Mouse (Mus musculus): ENCODE results near the gene Aatf. TPM values are rescaled to one million over a fixed set of nuclear protein-coding genes. Genes with fewer than 3 reads are reported as not detected.
"Not testable (repeated sequence)": the region's sequence is repeated elsewhere in the genome, so short reads cannot be mapped to it uniquely, and the experiment has no call there.

Aatf gene
- polyA plus RNA-seq, 1 experiment from 2014 or later, result 28.2 TPM

GRCm38 (mm10) chr11:84410383-84410782 lies 102.9 kb downstream of the Aatf start:
- no peaks in the 10 kb centered on the region for H3K27me3 ChIP-seq (ENCODE audit: control insufficient read depth, insufficient read depth, low read length)
- H3K27ac ChIP-seq (ENCODE audit: low read depth, low read length), result no peak overlapping the region
- peaks cover 12% of the 10 kb centered on the region for H3K4me1 ChIP-seq (ENCODE audit: control insufficient read depth, insufficient read depth, low read length)
- ATAC-seq (replicated peaks; ENCODE audit: insufficient number of reproducible peaks, low FRiP score, low TSS enrichment), result no peak
- H3K4me2 ChIP-seq, result no peak overlapping the region
- no peak overlapping the region for H3K9ac ChIP-seq (ENCODE audit: low read depth, low read length)
- 64% methylated on average over 4 of the region's 4 CpGs for WGBS (ENCODE audit: insufficient replicate concordance)
- H3K36me3 ChIP-seq (ENCODE audit: control insufficient read depth, insufficient read depth, low read length), result no peaks in the 10 kb centered on the region
- peaks cover 7% of the 10 kb centered on the region for H3K9me3 ChIP-seq (replicated peaks; ENCODE audit: control insufficient read depth, low read length)
- H3K4me3 ChIP-seq (ENCODE audit: low read depth, low read length), result no peak overlapping the region

- no peak overlapping the region for H3K4me2 ChIP-seq
- no peaks in the 10 kb centered on the region for H3K27me3 ChIP-seq (ENCODE audit: control insufficient read depth, insufficient read depth, low read length)
- peaks cover 12% of the 10 kb centered on the region for H3K4me1 ChIP-seq (ENCODE audit: control insufficient read depth, insufficient read depth, low read length)
- no peak for ATAC-seq (replicated peaks; ENCODE audit: insufficient number of reproducible peaks, low FRiP score, low TSS enrichment)
- 91% methylated on average over 4 of the region's 4 CpGs for WGBS (ENCODE audit: insufficient replicate concordance)
- peaks cover 7% of the 10 kb centered on the region for H3K9me3 ChIP-seq (replicated peaks; ENCODE audit: control insufficient read depth, low read length)
- H3K4me3 ChIP-seq (ENCODE audit: low read depth, low read length), result no peak overlapping the region
- no peaks in the 10 kb centered on the region for H3K36me3 ChIP-seq (ENCODE audit: control insufficient read depth, insufficient read depth, low read length)
- no peak overlapping the region for H3K27ac ChIP-seq (ENCODE audit: low read depth, low read length)
- H3K9ac ChIP-seq (ENCODE audit: low read depth, low read length), result no peak overlapping the region
Observed at GRCm38 (mm10) chr11:84406733-84407132, 106.6 kb downstream of the Aatf start.

GRCm38 (mm10) chr11:84395010-84395409 lies 118.3 kb downstream of the Aatf start:
- no peaks in the 10 kb centered on the region for H3K9me3 ChIP-seq (replicated peaks; ENCODE audit: control insufficient read depth, low read length)
- no peak for ATAC-seq (replicated peaks; ENCODE audit: insufficient number of reproducible peaks, low FRiP score, low TSS enrichment)
- no peak overlapping the region for H3K4me3 ChIP-seq (ENCODE audit: low read depth, low read length)
- no peak overlapping the region for H3K9ac ChIP-seq (ENCODE audit: low read depth, low read length)
- no peaks in the 10 kb centered on the region; the same call in 1 of the 2 replicates for H3K36me3 ChIP-seq (ENCODE audit: control insufficient read depth, insufficient read depth, low read length)
- H3K27ac ChIP-seq (ENCODE audit: low read depth, low read length), result no peak overlapping the region
- H3K4me1 ChIP-seq (ENCODE audit: control insufficient read depth, insufficient read depth, low read length), result 0 out of 2 replicates have a peak, but pooled peaks cover 3% of the 10 kb centered on the region
- WGBS (ENCODE audit: insufficient replicate concordance), result 77% methylated on average over 1 of the region's 1 CpGs
- no peaks in the 10 kb centered on the region for H3K27me3 ChIP-seq (ENCODE audit: control insufficient read depth, insufficient read depth, low read length)
- H3K4me2 ChIP-seq, result no peak overlapping the region

GRCm38 (mm10) chr11:84393571-84393970 lies 119.8 kb downstream of the Aatf start:
- H3K9me3 ChIP-seq (replicated peaks; ENCODE audit: control insufficient read depth, low read length), result no peaks in the 10 kb centered on the region
- H3K9ac ChIP-seq (ENCODE audit: low read depth, low read length), result no peak overlapping the region
- no peaks in the 10 kb centered on the region; the same call in 1 of the 2 replicates for H3K36me3 ChIP-seq (ENCODE audit: control insufficient read depth, insufficient read depth, low read length)
- no peaks in the 10 kb centered on the region for H3K27me3 ChIP-seq (ENCODE audit: control insufficient read depth, insufficient read depth, low read length)
- 41% methylated on average over 7 of the region's 7 CpGs for WGBS (ENCODE audit: insufficient replicate concordance)
- no peak overlapping the region for H3K4me3 ChIP-seq (ENCODE audit: low read depth, low read length)
- no peak overlapping the region for H3K4me2 ChIP-seq
- no peak overlapping the region for H3K27ac ChIP-seq (ENCODE audit: low read depth, low read length)
- no peak for ATAC-seq (replicated peaks; ENCODE audit: insufficient number of reproducible peaks, low FRiP score, low TSS enrichment)
- H3K4me1 ChIP-seq (ENCODE audit: control insufficient read depth, insufficient read depth, low read length), result peaks cover 9% of the 10 kb centered on the region

GRCm38 (mm10) chr11:84392066-84392465 lies 121.3 kb downstream of the Aatf start:
- H3K9me3 ChIP-seq (replicated peaks; ENCODE audit: control insufficient read depth, low read length); H3K27me3 ChIP-seq (ENCODE audit: control insufficient read depth, insufficient read depth, low read length); ATAC-seq (replicated peaks; ENCODE audit: insufficient number of reproducible peaks, low FRiP score, low TSS enrichment); H3K4me3 ChIP-seq (ENCODE audit: low read depth, low read length); H3K9ac ChIP-seq (ENCODE audit: low read depth, low read length); H3K27ac ChIP-seq (ENCODE audit: low read depth, low read length); H3K4me2 ChIP-seq; H3K36me3 ChIP-seq (ENCODE audit: control insufficient read depth, insufficient read depth, low read length): not testable (repeated sequence)
- H3K4me1 ChIP-seq (ENCODE audit: control insufficient read depth, insufficient read depth, low read length), result peaks cover 15% of the 10 kb centered on the region
- 81% methylated on average over 7 of the region's 7 CpGs for WGBS (ENCODE audit: insufficient replicate concordance)

GRCm38 (mm10) chr11:84391126-84391525 lies 122.2 kb downstream of the Aatf start:
- Histone ChIP-seq H3K4me1 (ENCODE audit: control insufficient read depth, insufficient read depth, low read length) (peaks cover 15% of the 10 kb centered on the region), H3K4me3 (ENCODE audit: low read depth, low read length) (no peak overlapping the region), H3K27me3 (ENCODE audit: control insufficient read depth, insufficient read depth, low read length) (no peaks in the 10 kb centered on the region), H3K27ac (ENCODE audit: low read depth, low read length) (peak overlapping the region; percentile 50; the same call in 1 of the 2 replicates), H3K36me3 (ENCODE audit: control insufficient read depth, insufficient read depth, low read length) (no peaks in the 10 kb centered on the region), H3K4me2 (no peak overlapping the region; the same call in 1 of the 2 replicates), H3K9me3 (replicated peaks; ENCODE audit: control insufficient read depth, low read length) (no peaks in the 10 kb centered on the region), H3K9ac (ENCODE audit: low read depth, low read length) (no peak overlapping the region)
- WGBS (ENCODE audit: insufficient replicate concordance), result 56% methylated on average over 8 of the region's 8 CpGs
- ATAC-seq (replicated peaks; ENCODE audit: insufficient number of reproducible peaks, low FRiP score, low TSS enrichment), result no peak

- Histone ChIP-seq H3K9ac (ENCODE audit: low read depth, low read length) (no peak overlapping the region), H3K4me1 (ENCODE audit: control insufficient read depth, insufficient read depth, low read length) (peaks cover 15% of the 10 kb centered on the region), H3K36me3 (ENCODE audit: control insufficient read depth, insufficient read depth, low read length) (no peaks in the 10 kb centered on the region; the same call in 1 of the 2 replicates), H3K27ac (ENCODE audit: low read depth, low read length) (no peak overlapping the region), H3K4me2 (no peak overlapping the region), H3K9me3 (replicated peaks; ENCODE audit: control insufficient read depth, low read length) (no peaks in the 10 kb centered on the region), H3K27me3 (ENCODE audit: control insufficient read depth, insufficient read depth, low read length) (no peaks in the 10 kb centered on the region), H3K4me3 (ENCODE audit: low read depth, low read length) (no peak overlapping the region)
- ATAC-seq (replicated peaks; ENCODE audit: insufficient number of reproducible peaks, low FRiP score, low TSS enrichment), result no peak
- 65% methylated on average over 6 of the region's 6 CpGs for WGBS (ENCODE audit: insufficient replicate concordance)
Observed at GRCm38 (mm10) chr11:84389332-84389731, 124.0 kb downstream of the Aatf start.

GRCm38 (mm10) chr11:84383891-84384290 lies 129.4 kb downstream of the Aatf start:
- no peaks in the 10 kb centered on the region; the same call in 1 of the 2 replicates for H3K36me3 ChIP-seq (ENCODE audit: control insufficient read depth, insufficient read depth, low read length)
- no peaks in the 10 kb centered on the region for H3K27me3 ChIP-seq (ENCODE audit: control insufficient read depth, insufficient read depth, low read length)
- peaks cover 7% of the 10 kb centered on the region for H3K4me1 ChIP-seq (ENCODE audit: control insufficient read depth, insufficient read depth, low read length)
- H3K9ac ChIP-seq (ENCODE audit: low read depth, low read length), result no peak overlapping the region
- no peak overlapping the region for H3K4me2 ChIP-seq
- H3K9me3 ChIP-seq (replicated peaks; ENCODE audit: control insufficient read depth, low read length), result no peaks in the 10 kb centered on the region
- no peak for ATAC-seq (replicated peaks; ENCODE audit: insufficient number of reproducible peaks, low FRiP score, low TSS enrichment)
- no peak overlapping the region for H3K4me3 ChIP-seq (ENCODE audit: low read depth, low read length)
- WGBS (ENCODE audit: insufficient replicate concordance), result 86% methylated on average over 6 of the region's 6 CpGs
- no peak overlapping the region for H3K27ac ChIP-seq (ENCODE audit: low read depth, low read length)

GRCm38 (mm10) chr11:84382450-84382849 lies 130.9 kb downstream of the Aatf start:
- no peak for ATAC-seq (replicated peaks; ENCODE audit: insufficient number of reproducible peaks, low FRiP score, low TSS enrichment)
- H3K27ac ChIP-seq (ENCODE audit: low read depth, low read length), result no peak overlapping the region
- H3K4me1 ChIP-seq (ENCODE audit: control insufficient read depth, insufficient read depth, low read length), result no peaks in the 10 kb centered on the region
- no peak overlapping the region for H3K4me2 ChIP-seq
- WGBS (ENCODE audit: insufficient replicate concordance), result 87% methylated on average over 13 of the region's 13 CpGs
- no peak overlapping the region for H3K4me3 ChIP-seq (ENCODE audit: low read depth, low read length)
- no peaks in the 10 kb centered on the region for H3K9me3 ChIP-seq (replicated peaks; ENCODE audit: control insufficient read depth, low read length)
- H3K27me3 ChIP-seq (ENCODE audit: control insufficient read depth, insufficient read depth, low read length), result no peaks in the 10 kb centered on the region
- H3K9ac ChIP-seq (ENCODE audit: low read depth, low read length), result no peak overlapping the region
- H3K36me3 ChIP-seq (ENCODE audit: control insufficient read depth, insufficient read depth, low read length), result no peaks in the 10 kb centered on the region; the same call in 1 of the 2 replicates
